Mouse (Mus musculus) kidney, adult 2 months (tissue): ENCODE results near the gene Klrb1c.

Source experiments
- CTCF ChIP-seq: fragments of 200-500 bp; conservative IDR thresholded peaks from 2 replicates; pipeline ENCODE4 v1.5.1; 2011; ENCODE audit warnings: low read depth, mild to moderate bottlenecking, control low read depth, low read length, moderate library complexity, mixed read lengths; ENCODE audit not compliant: insufficient read depth, insufficient read length
- POLR2A ChIP-seq: fragments of 200-500 bp; IDR thresholded peaks from one replicate; pipeline ENCODE4 v1.6.1; 2011; ENCODE audit warnings: low read depth, low read length, control low read depth

DNA sequence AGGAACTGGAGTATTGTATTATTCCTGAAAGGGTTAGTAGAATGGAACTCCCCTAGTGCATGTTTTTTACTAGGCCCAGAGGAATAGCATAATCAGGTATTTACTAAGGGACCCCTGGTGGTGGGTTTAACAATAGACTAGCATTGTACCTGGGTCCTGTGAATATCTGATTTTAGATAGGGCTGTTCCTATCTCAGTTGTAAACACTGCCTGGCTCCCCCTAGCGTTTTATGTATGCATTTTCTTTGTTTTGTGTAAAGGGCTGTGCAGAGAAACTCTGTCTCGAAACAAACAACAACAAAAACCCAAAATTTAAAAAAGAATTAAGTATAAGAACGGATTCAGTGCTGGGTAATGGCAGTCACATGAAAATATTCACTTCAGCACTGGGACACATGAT, 18.0 kb upstream of the Klrb1c start:
- TF ChIP-seq CTCF (no peak), POLR2A (no peak)
